Mouse (Mus musculus): ENCODE results near the gene Uhrf1bp1l.

GRCm38 (mm10) chr10:89739703-89740102 lies 5.1 kb upstream of the Uhrf1bp1l start:
- no peak for TF ChIP-seq CTCF (IDR thresholded peaks at IDR 0.05; ENCODE audit: low read depth, low read length)
- no peak for TF ChIP-seq POLR2A (IDR thresholded peaks at IDR 0.05; ENCODE audit: insufficient read depth, low read length)
